Mouse (Mus musculus) MEL (cell line): ENCODE data around the gene Lifr. TPM values are rescaled to one million over a fixed set of nuclear protein-coding genes. Genes with fewer than 3 reads are reported as not detected.

Experiments used
- DNase-seq: peaks from one replicate; pipeline ENCODE4 v3.0.0; 2011; ENCODE audit warnings: low read depth, low spot score
- H3K27ac ChIP-seq: 2 replicates; pipeline ENCODE4 v1.5.1; 2012; ENCODE audit warnings: low read depth, mild to moderate bottlenecking, control low read depth, low read length, moderate library complexity; ENCODE audit not compliant: control insufficient read depth
- H3K27me3 ChIP-seq, 2 experiments: fragments of 150-350 bp in 1 of 2; sonication (generic) in 1 of 2; 2 replicates each; pipeline ENCODE4 v1.6.1; 2012; ENCODE audit warnings: low read length in 2 of 2, mild to moderate bottlenecking in 2 of 2, improper control_type of control experiment in 1 of 2, moderate library complexity in 1 of 2; ENCODE audit not compliant: insufficient read depth in 2 of 2, control insufficient read depth in 1 of 2
- H3K36me3 ChIP-seq, 2 experiments: 2 replicates each; pipeline ENCODE4 v1.6.1; 2012 to 2014; ENCODE audit warnings: low read length in 2 of 2, improper control_type of control experiment in 1 of 2, inconsistent platforms in 1 of 2, mild to moderate bottlenecking in 1 of 2; ENCODE audit not compliant: insufficient read depth in 2 of 2, control insufficient read depth in 1 of 2
- H3K4me1 ChIP-seq, 2 experiments: fragments of 150-350 bp in 1 of 2; sonication (generic) in 1 of 2; 2 replicates each; pipeline ENCODE4 v1.6.1; 2012; ENCODE audit warnings: low read length in 2 of 2, improper control_type of control experiment in 1 of 2, mild to moderate bottlenecking in 1 of 2; ENCODE audit not compliant: insufficient read depth in 2 of 2, control insufficient read depth in 1 of 2
- H3K4me3 ChIP-seq, 2 experiments: fragments of 150-350 bp in 1 of 2; sonication (generic) in 1 of 2; 2 replicates each; pipeline ENCODE4 v1.5.1; 2012; ENCODE audit warnings: low read depth in 2 of 2, low read length in 2 of 2, mild to moderate bottlenecking in 2 of 2, moderate library complexity in 2 of 2, control low read depth in 1 of 2, improper control_type of control experiment in 1 of 2; ENCODE audit not compliant: control insufficient read depth in 1 of 2, insufficient read depth in 1 of 2
- H3K79me2 ChIP-seq: 2 replicates; pipeline ENCODE4 v1.6.1; 2012; ENCODE audit warnings: mild to moderate bottlenecking, low read length, moderate library complexity; ENCODE audit not compliant: control insufficient read depth, poor library complexity, insufficient read depth
- H3K9ac ChIP-seq: 2 replicates; pipeline ENCODE4 v1.6.1; 2012; ENCODE audit warnings: low read depth, mild to moderate bottlenecking, control low read depth, low read length, moderate library complexity; ENCODE audit not compliant: control insufficient read depth, poor library complexity, severe bottlenecking
- H3K9me3 ChIP-seq: fragments of 150-350 bp; sonication (generic); replicated peaks from 2 replicates; pipeline ENCODE4 v1.6.1; 2012; ENCODE audit warnings: mild to moderate bottlenecking, low read length, improper control_type of control experiment, moderate library complexity; ENCODE audit not compliant: insufficient read depth
- BHLHE40 ChIP-seq: IDR thresholded peaks from 2 replicates; pipeline ENCODE4 v1.6.1; 2012; ENCODE audit warnings: low read depth, mild to moderate bottlenecking, inconsistent platforms, low read length, improper control_type of control experiment, borderline replicate concordance
- CTCF ChIP-seq, 3 experiments: IDR thresholded peaks in 2 of 3; conservative IDR thresholded peaks in 1 of 3; 2 replicates each; pipeline ENCODE4 v1.5.1; 2011 to 2012; ENCODE audit warnings: low read length in 3 of 3, low read depth in 2 of 3, mild to moderate bottlenecking in 2 of 3, improper control_type of control experiment in 1 of 3, inconsistent platforms in 1 of 3, mixed read lengths in 1 of 3, moderate library complexity in 1 of 3; ENCODE audit not compliant: control insufficient read depth in 1 of 3, insufficient read depth in 1 of 3, poor library complexity in 1 of 3, severe bottlenecking in 1 of 3
- E2F4 ChIP-seq: IDR thresholded peaks from 2 replicates; pipeline ENCODE4 v1.6.1; 2011; ENCODE audit warnings: low read depth, low read length, improper control_type of control experiment, borderline replicate concordance
- ELF1 ChIP-seq: IDR thresholded peaks from 2 replicates; pipeline ENCODE4 v1.6.1; 2014; ENCODE audit warnings: low read depth, mild to moderate bottlenecking, inconsistent platforms, low read length, improper control_type of control experiment, moderate library complexity
- EP300 ChIP-seq, 2 experiments: IDR thresholded peaks; 2 replicates each; pipeline ENCODE4 v1.6.1; 2011; ENCODE audit warnings: improper control_type of control experiment in 2 of 2, low read length in 2 of 2, low read depth in 1 of 2, mild to moderate bottlenecking in 1 of 2
- GABPA ChIP-seq: IDR thresholded peaks from 2 replicates; pipeline ENCODE4 v1.6.1; 2012; ENCODE audit warnings: low read depth, mild to moderate bottlenecking, inconsistent platforms, low read length, improper control_type of control experiment, moderate library complexity
- HCFC1 ChIP-seq: IDR thresholded peaks from 2 replicates; pipeline ENCODE4 v1.6.1; 2012; ENCODE audit warnings: low read depth, mild to moderate bottlenecking, inconsistent platforms, low read length, improper control_type of control experiment, moderate library complexity
- MAX ChIP-seq: IDR thresholded peaks from 2 replicates; pipeline ENCODE4 v1.6.1; 2011; ENCODE audit warnings: low read length, improper control_type of control experiment
- MAZ ChIP-seq: IDR thresholded peaks from 2 replicates; pipeline ENCODE4 v1.6.1; 2012; ENCODE audit warnings: low read depth, mild to moderate bottlenecking, inconsistent platforms, low read length, improper control_type of control experiment
- MEF2A ChIP-seq: IDR thresholded peaks from 2 replicates; pipeline ENCODE4 v1.6.1; 2014; ENCODE audit warnings: low read depth, mild to moderate bottlenecking, inconsistent platforms, low read length, improper control_type of control experiment; ENCODE audit not compliant: poor library complexity, insufficient replicate concordance, severe bottlenecking; ENCODE audit errors: extremely low read depth
- MXI1 ChIP-seq: IDR thresholded peaks from 2 replicates; pipeline ENCODE4 v1.6.1; 2011; ENCODE audit warnings: mild to moderate bottlenecking, low read depth, low read length, improper control_type of control experiment
- MYB ChIP-seq: IDR thresholded peaks from 2 replicates; pipeline ENCODE4 v1.6.1; 2011; ENCODE audit warnings: mild to moderate bottlenecking, low read depth, low read length, improper control_type of control experiment
- MYC ChIP-seq: IDR thresholded peaks from 2 replicates; pipeline ENCODE4 v1.6.1; 2011; ENCODE audit warnings: low read depth, mild to moderate bottlenecking, low read length, improper control_type of control experiment, moderate library complexity
- NELFE ChIP-seq: IDR thresholded peaks from 2 replicates; pipeline ENCODE4 v1.6.1; 2011; ENCODE audit warnings: low read depth, low read length, improper control_type of control experiment
- POLR2A ChIP-seq, 2 experiments: IDR thresholded peaks; 2 replicates each; pipeline ENCODE4 v1.6.1; 2011 to 2012; ENCODE audit warnings: low read length in 2 of 2, mild to moderate bottlenecking in 2 of 2, control low read depth in 1 of 2, improper control_type of control experiment in 1 of 2, low read depth in 1 of 2, moderate library complexity in 1 of 2; ENCODE audit not compliant: control insufficient read depth in 1 of 2, insufficient read depth in 1 of 2, poor library complexity in 1 of 2
- POLR2AphosphoS2 ChIP-seq: IDR thresholded peaks from 2 replicates; pipeline ENCODE4 v1.6.1; 2011; ENCODE audit warnings: low read length, improper control_type of control experiment
- RAD21 ChIP-seq: IDR thresholded peaks from 2 replicates; pipeline ENCODE4 v1.6.1; 2011; ENCODE audit warnings: mild to moderate bottlenecking, low read depth, low read length, improper control_type of control experiment
- RCOR1 ChIP-seq: IDR thresholded peaks from 2 replicates; pipeline ENCODE4 v1.6.1; 2012; ENCODE audit warnings: low read depth, mild to moderate bottlenecking, inconsistent platforms, low read length, improper control_type of control experiment
- SMC3 ChIP-seq: IDR thresholded peaks from 2 replicates; pipeline ENCODE4 v1.6.1; 2011; ENCODE audit warnings: low read depth, low read length, improper control_type of control experiment
- TAL1 ChIP-seq: IDR thresholded peaks from 2 replicates; pipeline ENCODE4 v1.6.1; 2012; ENCODE audit warnings: mild to moderate bottlenecking, inconsistent platforms, low read length, moderate library complexity, mixed read lengths
- TBP ChIP-seq: IDR thresholded peaks from 2 replicates; pipeline ENCODE4 v1.8.0; 2011; ENCODE audit warnings: low read depth, low read length, improper control_type of control experiment
- TCF12 ChIP-seq: IDR thresholded peaks from 2 replicates; pipeline ENCODE4 v1.6.1; 2014; ENCODE audit warnings: low read depth, mild to moderate bottlenecking, inconsistent platforms, low read length, improper control_type of control experiment, moderate library complexity
- UBTF ChIP-seq: IDR thresholded peaks from 2 replicates; pipeline ENCODE4 v1.6.1; 2012; ENCODE audit warnings: low read depth, mild to moderate bottlenecking, inconsistent platforms, low read length, improper control_type of control experiment, moderate library complexity, borderline replicate concordance; ENCODE audit not compliant: insufficient read depth
- USF1 ChIP-seq: IDR thresholded peaks from 2 replicates; pipeline ENCODE4 v1.6.1; 2014; ENCODE audit warnings: low read depth, mild to moderate bottlenecking, inconsistent platforms, low read length, improper control_type of control experiment, moderate library complexity
- USF2 ChIP-seq, 2 experiments: IDR thresholded peaks; 2 replicates each; pipeline ENCODE4 v1.6.1; 2011 to 2012; ENCODE audit warnings: improper control_type of control experiment in 2 of 2, low read length in 2 of 2, borderline replicate concordance in 1 of 2, inconsistent platforms in 1 of 2, low read depth in 1 of 2, mild to moderate bottlenecking in 1 of 2; ENCODE audit not compliant: insufficient read depth in 1 of 2
- ZC3H11A ChIP-seq: IDR thresholded peaks from 2 replicates; pipeline ENCODE4 v1.6.1; 2012; ENCODE audit warnings: low read depth, mild to moderate bottlenecking, inconsistent platforms, low read length, improper control_type of control experiment
- ZKSCAN1 ChIP-seq: IDR thresholded peaks from 2 replicates; pipeline ENCODE4 v1.6.1; 2012; ENCODE audit warnings: low read depth, mild to moderate bottlenecking, inconsistent platforms, low read length, improper control_type of control experiment, moderate library complexity
- ZMIZ1 ChIP-seq: IDR thresholded peaks from 2 replicates; pipeline ENCODE4 v1.6.1; 2012; ENCODE audit warnings: low read depth, mild to moderate bottlenecking, inconsistent platforms, low read length, improper control_type of control experiment, moderate library complexity
- ZNF384 ChIP-seq: IDR thresholded peaks from 2 replicates; pipeline ENCODE4 v1.6.1; 2012; ENCODE audit warnings: low read depth, mild to moderate bottlenecking, inconsistent platforms, low read length, improper control_type of control experiment
- polyA plus RNA-seq, 2 experiments: library from polyadenylated mRNA; stranded (reverse) in 1 of 2; unstranded in 1 of 2; fragments of >175 nt in 1 of 2; fragments of >200 nt in 1 of 2; gene quantifications; 2 replicates each; pipeline versions ENCODE4 v1.2.1 to v1.2.4; 2012; ENCODE audit warnings: low replicate concordance in 2 of 2, low read depth in 1 of 2; ENCODE audit not compliant: insufficient read length in 2 of 2, insufficient read depth in 1 of 2, missing spikeins in 1 of 2
- total RNA-seq: library from RNA; depleted of rRNA; stranded (reverse); fragments of 300-350 nt; gene quantifications from 2 replicates; pipeline ENCODE4 v1.2.3, GENCODE M21; 2012

Lifr gene
- total and polyA plus RNA-seq, 3 experiments = not detected

- H3K4me3 ChIP-seq = no peak overlapping the region
- no peak overlapping the region for H3K9ac ChIP-seq
- H3K4me1 ChIP-seq = no peaks in the 10 kb centered on the region
- no peak for TF ChIP-seq MYC
- TF ChIP-seq TAL1 = no peak
- no peak for TF ChIP-seq ZNF384
- TF ChIP-seq RAD21 = no peak
- no peak for TF ChIP-seq MEF2A
- no peak for TF ChIP-seq ELF1
- no peak for TF ChIP-seq POLR2AphosphoS2
- no peaks in the 10 kb centered on the region for H3K9me3 ChIP-seq
- H3K79me2 ChIP-seq = no peaks in the 10 kb centered on the region
- DNase-seq = no peak
- no peaks in the 10 kb centered on the region for H3K36me3 ChIP-seq
- H3K27ac ChIP-seq = no peak overlapping the region
- peaks cover 7% of the 10 kb centered on the region in 2 experiments for H3K27me3 ChIP-seq
These were observed 133.8 kb downstream of the Lifr start for GRCm38 (mm10) chr15:7224151-7224775.

GRCm38 (mm10) chr15:7226225-7226624, 135.8 kb downstream of the Lifr start:
- peaks cover 4 to 5% of the 10 kb centered on the region in 2 experiments for H3K27me3 ChIP-seq
- no peak overlapping the region for H3K27ac ChIP-seq
- no peaks in the 10 kb centered on the region for H3K79me2 ChIP-seq
- peak; percentile 76 for DNase-seq
- no peak overlapping the region for H3K9ac ChIP-seq
- H3K36me3 ChIP-seq = no peaks in the 10 kb centered on the region
- no peak overlapping the region for H3K4me3 ChIP-seq
- H3K9me3 ChIP-seq = no peaks in the 10 kb centered on the region
- no peaks in the 10 kb centered on the region for H3K4me1 ChIP-seq
- TF ChIP-seq NELFE = no peak
- TF ChIP-seq USF2 (IDR thresholded peaks at IDR 0.05; ENCODE audit: borderline replicate concordance in 1 of 2, insufficient read depth in 1 of 2, low read depth in 1 of 2, low read length in 2 of 2) = no peak
- no peak for TF ChIP-seq MEF2A
- TF ChIP-seq TBP = no peak
- no peak for TF ChIP-seq ZKSCAN1
- TF ChIP-seq MYB = no peak
- TF ChIP-seq MYC = no peak
- no peak for TF ChIP-seq ZNF384
- peak; percentile 95 for TF ChIP-seq RAD21
- TF ChIP-seq MXI1 = no peak
- TF ChIP-seq MAX = no peak
- TF ChIP-seq TAL1 = no peak
- TF ChIP-seq BHLHE40 = no peak
- TF ChIP-seq POLR2AphosphoS2 = no peak
- TF ChIP-seq UBTF = no peak
- TF ChIP-seq E2F4 = no peak
- TF ChIP-seq EP300 (IDR thresholded peaks at IDR 0.05; ENCODE audit: low read depth in 1 of 2, low read length in 2 of 2) = no peak
- no peak for TF ChIP-seq TCF12
- peak; percentile 92 for TF ChIP-seq SMC3
- TF ChIP-seq HCFC1 = no peak
- TF ChIP-seq RCOR1 = no peak
- TF ChIP-seq ZC3H11A = peak; percentile 79
- peak; percentile 91 to 94 (median 93) for TF ChIP-seq CTCF (IDR thresholded peaks at IDR 0.05 in 2 of 3, conservative IDR thresholded peaks at IDR 0.05 in 1 of 3; ENCODE audit: control insufficient read depth in 1 of 3, insufficient read depth in 1 of 3, low read depth in 2 of 3, low read length in 3 of 3, poor library complexity in 1 of 3, severe bottlenecking in 1 of 3)
- TF ChIP-seq ZMIZ1 = no peak
- no peak for TF ChIP-seq MAZ
- no peak for TF ChIP-seq POLR2A (IDR thresholded peaks at IDR 0.05; ENCODE audit: control insufficient read depth in 1 of 2, insufficient read depth in 1 of 2, low read depth in 1 of 2, low read length in 2 of 2, poor library complexity in 1 of 2)
- TF ChIP-seq USF1 = no peak
- no peak for TF ChIP-seq GABPA
